Mouse (Mus musculus): ENCODE measurements around the gene Prkrip1.

Gene Prkrip1

DNA sequence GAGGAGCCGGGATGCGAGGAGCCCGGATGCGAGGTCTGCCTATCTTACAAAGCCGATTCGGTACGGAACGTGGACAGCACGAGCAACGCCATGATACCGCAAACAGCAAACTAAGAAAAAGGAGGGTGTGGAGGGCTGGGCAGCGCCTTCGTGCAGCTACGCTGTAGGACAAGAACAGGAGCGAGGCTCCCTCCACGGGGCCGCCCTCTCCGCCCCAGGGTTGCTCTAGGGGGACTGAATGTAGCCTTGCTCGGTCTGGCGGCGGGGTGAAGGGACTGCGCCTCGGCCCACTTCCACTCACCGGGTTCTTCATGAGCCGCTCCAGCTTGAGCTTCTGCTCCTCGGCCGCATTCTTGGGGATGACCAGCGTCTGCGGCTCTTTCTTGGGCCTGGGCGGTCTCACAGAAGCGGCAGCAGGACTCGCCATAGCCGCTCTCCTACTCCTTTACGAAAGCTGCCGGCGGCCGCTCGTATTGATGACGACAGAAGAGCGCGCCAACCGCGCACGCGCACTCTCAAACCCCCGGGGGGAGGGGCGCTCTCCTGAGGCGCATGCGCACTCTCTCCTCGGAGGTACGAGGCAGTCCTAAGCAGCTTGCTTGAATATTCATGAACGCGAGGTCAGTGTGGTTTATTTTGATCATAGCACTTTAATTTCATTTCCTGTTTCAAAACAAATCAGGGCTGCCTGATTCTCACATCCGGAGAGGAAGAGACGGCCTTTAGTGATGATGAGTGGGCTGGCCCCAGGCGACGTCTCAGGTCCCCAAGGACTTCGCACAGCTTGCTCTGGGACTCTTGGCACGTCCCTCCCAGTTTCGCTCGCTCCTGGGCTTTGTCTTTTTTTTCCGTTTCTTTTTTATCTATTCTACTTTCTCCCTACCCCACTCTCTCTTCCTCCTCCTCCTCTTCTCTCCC is at the start of gene Prkrip1:
TSS of gene Prkrip1 (minus strand) at position 490 of the 918 bp plus-strand sequence.
- peak; percentile 93 to 96 for DNase-seq (ENCODE audit: low spot score in 2 of 2)

DNA sequence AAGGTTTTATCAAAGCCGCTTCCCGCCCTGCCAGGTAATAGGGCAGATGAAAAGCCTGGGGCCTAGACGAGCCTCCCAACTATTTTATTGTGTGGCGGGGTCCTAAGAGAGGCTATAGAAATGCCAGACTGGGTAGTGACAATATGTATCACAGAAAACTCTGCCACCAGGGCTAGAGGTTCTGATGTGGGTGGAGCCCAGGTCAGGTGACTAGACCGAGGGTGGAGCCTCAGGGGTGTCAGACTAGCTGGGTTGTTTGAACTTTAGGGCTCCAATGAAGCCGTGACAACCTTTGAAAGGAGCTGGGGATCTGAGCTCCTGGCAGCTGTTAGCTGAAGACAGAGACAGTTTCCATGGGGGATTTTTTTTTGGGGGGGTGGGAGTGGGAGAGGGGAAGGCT is 49.7 kb upstream of the Prkrip1 start:
- DNase-seq (ENCODE audit: low spot score in 2 of 2) = no peak

DNA sequence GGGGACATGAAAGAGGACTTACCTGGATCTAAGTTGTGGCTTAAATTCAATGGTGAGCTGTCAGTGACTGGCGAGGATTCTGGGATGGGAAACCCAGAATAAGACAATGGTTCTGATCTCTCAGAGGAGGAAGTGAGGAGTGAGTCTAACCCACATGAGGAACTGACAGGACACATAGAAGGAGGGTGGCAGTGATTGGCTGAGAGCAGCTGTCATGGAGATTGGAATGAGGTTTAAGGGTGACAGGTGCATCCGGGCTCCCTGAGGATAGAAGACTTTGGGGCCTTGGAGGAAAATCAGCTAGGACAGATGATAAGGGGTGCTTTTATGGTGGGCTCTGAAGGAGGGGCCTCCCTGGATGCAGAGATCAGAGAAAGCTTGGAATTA is 47.7 kb upstream of the Prkrip1 start, which contains the start of gene Sh2b2:
TSS of gene Sh2b2 (minus strand) at position 105 of the 387 bp plus-strand sequence.
- peak in 1 of 2 experiments; percentile 25 for DNase-seq (ENCODE audit: low spot score in 2 of 2)

DNA sequence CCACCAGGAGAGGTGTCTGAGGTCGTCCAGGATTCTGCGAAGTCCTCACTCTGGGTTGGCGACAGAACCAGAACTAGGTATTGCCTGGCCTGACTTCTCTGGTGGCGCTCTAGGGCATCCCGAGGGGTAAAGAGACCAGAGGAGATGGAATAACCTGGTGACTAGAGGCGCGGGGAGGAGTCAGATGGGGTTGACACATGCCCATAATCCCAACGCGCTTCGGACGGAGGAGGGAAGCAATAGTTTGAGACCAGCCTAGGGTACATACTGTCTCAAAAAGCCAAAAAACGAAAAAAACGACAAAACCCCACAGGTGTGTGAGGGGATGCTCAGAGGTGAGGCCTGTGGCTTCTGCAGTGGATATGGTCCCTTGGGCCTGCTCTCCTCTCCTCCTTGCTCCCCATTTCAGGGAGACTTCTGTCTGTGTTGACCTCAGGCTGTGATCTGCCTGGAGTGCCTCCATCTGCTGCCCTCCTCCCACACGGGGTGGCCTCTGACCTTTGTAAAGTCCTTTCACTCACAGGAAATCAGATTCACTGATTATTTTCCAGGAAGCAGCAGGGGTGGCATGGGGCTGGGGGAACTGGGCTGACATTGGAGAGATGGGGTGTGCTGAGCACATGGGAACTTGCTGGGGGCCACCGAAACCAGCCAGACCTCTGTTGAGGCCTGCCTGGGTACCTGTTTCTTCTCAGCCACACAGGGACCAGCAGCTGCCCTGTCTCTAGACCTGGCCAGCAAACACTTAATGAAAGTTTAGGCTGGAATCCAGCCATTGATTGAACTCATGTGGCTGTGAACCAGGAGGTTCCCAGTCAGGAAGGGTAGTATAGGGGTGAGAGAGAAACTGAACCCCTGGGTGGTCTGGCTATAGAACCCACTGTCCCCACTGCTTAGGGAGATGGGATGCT is 47.0 kb upstream of the Prkrip1 start:
- no peak for DNase-seq (ENCODE audit: low spot score in 2 of 2)

DNA sequence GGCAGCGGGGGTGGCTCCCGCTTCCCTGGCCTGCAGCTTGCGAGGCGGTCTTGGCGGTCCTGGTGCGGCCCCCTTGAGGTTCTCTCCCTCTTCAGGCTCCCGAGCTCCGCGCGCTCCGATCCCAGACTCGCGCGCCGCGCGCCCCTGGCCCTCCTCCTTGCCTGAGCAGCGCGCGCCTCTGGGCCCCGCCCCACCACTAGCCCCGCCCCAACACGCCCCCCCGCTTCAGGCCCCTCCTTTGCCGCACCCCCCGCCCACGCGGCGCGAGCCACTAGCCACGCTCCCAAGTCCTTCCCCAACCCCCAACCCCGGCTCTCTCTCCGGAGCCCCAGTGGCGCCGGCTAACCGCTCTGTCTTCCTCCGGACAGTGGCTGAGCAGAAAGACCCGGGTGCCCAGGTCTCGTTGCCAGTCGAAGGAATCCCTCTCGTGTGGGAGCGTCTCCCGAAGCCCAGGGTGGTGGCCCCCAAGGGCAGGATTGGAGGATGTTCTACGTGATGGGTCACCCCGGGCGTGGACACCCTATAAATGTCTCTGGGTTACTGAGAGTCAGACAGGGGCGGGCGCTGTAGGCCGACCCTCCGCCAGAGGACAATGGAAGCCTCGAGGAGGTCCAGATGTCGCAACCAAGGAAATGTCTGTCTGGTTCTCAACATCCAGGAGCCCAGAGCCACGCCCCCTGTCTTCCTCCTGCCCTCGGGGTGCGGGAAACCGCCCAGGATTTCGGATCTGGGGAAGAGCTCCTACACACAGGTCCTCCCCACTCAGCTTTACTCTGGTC is 46.2 kb upstream of the Prkrip1 start:
- peak; percentile 74 to 76 for DNase-seq (ENCODE audit: low spot score in 2 of 2)

DNA sequence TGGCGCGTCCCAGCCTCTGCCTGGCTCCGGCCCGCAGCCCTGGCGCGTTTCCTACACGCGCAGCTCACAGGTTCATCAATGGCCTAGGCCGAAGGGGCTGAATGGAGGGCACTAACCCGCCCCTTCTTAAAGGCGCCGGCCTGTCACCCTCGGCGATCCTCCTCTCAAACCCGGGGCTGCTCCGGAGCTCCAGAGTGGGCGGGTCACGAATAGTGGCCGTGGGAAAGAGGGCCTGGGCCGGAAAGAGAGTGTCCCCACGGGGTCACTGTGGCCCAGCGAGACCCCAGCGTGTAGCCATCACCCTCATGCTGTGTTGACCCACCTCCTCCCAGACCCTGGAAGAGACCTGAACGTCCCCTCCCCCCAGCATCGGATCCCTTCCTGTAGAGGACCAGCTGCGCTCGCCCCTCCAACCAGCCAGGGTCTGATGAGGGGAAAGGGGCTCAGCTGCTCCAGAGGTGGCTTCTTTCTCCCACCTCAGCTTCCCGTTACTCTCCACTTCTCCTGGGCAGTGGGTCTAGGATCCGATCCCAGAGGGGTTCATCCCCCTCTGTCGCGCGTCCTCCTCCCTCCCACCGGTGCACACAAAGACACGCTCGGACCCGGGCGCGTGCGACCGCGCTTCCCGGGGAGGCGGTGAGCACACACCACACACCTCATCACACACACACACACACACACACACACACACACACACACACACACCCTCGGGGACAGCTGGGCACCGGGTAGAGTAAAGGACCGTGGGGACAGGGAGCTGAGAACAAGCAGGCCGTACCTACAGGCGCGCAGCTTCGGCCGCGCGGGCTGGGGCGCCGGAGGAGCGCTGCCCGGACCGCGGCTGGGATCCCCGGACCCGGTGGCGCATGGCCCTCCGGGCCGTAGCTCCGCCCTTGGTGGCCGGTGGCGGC is 45.3 kb upstream of the Prkrip1 start:
- no peak for DNase-seq (ENCODE audit: low spot score in 2 of 2)

DNA sequence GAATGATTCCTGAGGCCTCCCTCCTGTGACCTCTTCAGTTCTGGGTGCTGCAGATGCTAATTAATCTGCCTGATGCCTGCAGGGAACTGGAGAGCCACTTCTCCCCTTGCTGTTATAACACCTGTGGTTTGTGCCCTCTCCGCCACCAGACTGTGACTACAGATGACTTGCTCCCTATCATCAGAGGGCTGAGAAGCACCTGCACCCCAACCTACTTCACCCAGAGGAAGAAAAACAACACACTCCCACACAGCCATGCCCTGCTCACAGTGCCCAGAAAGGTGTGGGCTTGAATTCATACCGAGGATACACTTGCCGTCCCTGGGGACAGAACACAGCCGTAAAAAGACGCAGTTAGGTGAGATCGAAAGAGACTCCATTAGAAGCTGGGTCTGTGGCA is 42.4 kb upstream of the Prkrip1 start:
- no peak for DNase-seq (ENCODE audit: low spot score in 2 of 2)

DNA sequence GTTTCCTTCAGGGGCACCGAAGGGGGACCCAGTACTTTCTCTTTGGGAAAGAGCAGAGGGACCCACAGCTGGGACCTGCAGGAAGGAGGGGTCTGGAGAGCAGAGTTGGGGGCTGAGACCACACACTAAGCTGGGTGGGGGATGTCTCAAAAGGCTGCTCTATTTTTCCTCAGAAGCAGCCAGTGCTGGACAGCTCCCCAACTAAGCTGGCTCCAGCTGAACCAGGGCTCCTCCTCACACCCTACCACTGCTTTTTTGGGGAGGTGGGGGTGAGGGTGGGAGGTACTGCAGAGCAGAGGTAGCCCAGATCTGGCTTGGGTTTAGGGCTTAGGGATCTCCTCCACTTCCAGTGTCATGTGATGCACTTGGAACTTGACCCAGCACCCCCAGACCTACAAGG is 41.6 kb upstream of the Prkrip1 start:
- no peak for DNase-seq (ENCODE audit: low spot score in 2 of 2)

DNA sequence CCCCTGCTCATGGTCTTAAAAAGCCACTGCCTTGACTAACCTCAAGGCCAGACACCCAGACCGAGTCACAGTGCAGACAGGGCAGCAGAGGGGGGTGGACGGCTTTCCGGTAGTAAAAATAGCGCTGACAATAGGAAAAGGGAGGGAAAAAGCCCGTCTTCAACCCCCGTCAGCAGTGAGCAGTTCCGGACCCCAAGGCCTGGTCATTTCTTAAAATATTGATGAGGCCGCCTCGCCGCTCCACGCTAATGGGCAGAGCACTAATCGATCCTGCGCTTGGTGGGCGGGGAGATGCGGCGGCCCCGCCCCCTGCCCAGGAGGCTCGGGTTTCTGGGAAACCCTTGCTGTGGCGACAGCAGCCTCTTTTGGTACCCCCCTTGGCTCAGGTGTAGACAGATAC is 38.8 kb upstream of the Prkrip1 start:
- DNase-seq (ENCODE audit: low spot score in 2 of 2) = no peak

DNA sequence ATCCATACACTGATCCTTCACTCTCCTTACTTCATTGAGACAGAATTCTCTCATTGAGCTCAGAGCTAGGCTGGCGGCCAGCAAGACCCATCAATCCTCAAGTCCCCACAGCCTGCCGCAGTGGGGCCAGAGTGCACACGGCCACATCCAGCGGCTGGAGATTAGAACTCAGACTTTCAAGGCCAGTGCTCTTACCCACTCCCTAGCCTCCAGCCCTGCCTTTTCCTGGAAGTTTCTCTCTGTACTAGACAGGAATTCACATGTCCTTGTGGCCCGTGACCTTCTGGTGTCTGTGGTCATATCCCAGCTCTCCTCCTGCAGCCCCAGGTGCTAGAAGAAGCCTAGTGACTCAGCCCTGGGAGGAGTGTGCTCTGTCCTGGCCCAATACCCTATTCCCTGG is 37.8 kb upstream of the Prkrip1 start:
- DNase-seq (ENCODE audit: low spot score in 2 of 2) = no peak

DNA sequence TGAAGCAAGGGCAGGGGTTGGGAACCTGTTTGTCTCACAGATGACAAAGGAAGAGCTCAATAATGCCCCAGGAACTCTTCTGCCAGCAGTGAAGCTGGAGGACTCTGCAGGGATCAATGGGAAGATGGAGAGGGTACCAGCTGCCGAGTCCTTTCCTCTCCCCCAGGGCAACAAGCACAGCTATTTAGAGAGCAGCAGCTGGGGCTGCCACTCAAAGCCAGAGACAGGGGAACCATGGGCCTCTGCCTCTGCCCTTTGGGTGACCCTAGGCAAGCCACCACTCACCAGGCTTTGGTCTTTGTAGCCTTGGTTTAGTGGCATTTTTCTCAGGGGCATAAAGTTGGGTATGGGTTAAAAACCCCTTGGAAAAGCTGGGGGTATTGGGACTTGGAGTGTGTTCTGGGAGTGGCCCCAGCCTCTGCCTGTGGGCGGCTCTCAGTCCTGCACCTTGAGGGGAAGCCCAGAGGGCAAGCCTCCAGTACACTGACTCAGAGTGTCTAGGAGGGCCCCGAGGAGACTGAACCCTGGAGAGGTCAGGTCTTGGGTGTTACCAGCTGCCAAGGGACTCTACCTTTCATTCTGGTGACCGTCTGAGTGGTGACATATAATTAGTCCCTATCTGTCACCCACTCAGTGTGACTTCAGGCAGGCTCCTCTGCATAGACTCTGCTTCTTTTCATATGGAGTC is 31.7 kb upstream of the Prkrip1 start:
- DNase-seq (ENCODE audit: low spot score in 2 of 2) = no peak

DNA sequence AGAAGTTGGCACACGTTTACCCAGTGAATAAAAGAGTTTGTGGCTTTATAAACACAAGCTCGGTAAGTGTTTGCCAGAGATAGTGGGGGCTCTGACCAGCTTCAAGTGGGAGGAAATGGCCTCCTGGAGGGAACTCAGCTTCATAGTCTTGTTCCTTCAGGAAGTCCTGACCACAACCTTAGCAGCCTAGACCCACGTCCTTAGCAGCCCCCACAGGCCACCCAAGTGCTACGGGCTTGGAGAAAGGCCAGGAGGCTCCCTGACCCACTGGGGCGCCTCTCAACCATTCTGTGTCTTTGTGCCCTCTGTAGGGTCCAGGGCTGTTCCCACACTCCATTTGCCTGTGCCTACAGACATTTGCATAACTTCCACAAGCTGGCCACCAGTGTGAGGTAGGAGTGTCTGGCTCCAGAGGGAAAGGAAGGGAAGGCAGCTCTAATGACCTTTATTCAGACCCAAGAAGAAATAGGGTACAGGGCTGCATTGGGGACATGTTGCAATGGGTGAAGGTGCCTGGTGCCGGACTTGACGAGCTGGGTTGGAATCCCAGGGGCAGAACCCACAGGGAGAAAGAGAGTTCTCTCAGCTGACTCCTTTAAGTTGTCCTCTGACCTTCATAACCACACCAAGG is 27.6 kb upstream of the Prkrip1 start:
- DNase-seq (ENCODE audit: low spot score in 2 of 2) = no peak

DNA sequence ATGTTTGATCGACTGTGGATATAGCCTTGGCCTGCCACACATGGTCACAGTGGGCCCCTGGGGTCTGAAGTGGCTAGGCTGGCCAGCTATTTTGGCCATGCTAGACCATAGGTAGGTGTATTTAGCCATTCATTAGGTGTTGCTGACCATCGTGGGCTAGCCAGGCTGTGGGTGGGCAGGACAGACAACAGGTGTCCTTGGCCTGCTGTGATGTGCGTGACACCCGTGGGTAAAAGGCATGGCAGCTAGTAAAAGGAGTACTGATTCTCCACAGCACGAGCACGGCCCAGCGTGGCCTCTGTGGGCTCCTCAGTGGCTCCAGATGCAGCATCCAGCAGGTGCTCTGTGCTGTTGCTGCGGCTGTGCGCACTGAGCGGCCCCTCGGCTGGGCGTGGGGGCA is 19.8 kb upstream of the Prkrip1 start:
- DNase-seq (ENCODE audit: low spot score in 2 of 2) = no peak

DNA sequence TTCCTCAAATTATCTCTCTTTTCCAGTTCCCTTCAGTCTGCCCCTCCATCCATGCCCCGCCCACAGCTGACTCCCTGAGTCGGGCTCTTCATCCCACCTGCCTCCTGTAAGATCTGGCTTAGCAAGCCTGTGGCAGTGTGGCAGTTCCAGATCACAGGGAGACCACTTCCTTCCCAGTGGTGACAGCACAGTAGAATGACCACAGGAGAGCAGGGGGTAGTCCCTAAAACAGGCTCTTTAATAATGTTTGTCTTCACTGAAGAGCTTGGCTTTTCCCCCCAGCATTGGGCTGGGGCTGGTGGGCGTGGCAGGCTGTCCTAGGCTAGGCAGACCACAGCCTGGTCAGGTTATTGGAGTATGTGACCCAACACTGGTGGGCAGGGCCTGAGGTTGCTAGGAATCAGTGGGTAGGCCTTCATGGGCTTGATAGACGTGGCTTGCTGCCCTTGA is 19.2 kb upstream of the Prkrip1 start:
- no peak for DNase-seq (ENCODE audit: low spot score in 2 of 2)

DNA sequence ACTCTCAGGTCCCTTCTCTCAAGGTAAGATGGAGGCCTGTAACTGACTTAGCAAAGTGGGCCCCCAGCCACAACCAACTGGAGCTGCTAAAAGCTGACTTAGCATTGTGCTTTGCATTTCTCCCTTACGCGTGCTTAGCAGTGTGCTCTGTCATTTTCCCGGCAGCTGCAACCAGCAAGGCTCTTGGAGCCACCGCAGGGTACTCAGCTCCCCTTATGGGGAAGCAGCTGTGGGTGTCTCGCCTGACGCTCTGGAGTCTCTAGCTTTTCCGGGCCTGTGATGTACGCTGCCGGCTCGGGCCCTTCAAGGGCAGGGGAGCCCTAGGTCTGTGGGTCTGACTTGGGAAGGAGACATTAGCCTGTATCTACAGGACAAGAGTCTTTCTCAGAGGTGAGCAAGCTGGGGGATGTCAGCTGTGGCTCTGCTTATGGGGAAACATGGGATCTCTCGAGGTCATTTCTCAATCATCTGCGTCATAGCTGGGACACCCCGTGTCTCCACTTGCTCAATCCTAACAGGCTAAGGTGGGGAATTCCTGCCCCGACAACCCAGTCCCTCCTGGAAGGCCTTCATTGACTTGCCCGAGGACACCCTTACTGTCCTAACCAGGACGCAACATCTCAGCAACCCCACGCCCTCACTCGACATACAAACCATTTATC is 18.4 kb upstream of the Prkrip1 start:
- no peak for DNase-seq (ENCODE audit: low spot score in 2 of 2)

DNA sequence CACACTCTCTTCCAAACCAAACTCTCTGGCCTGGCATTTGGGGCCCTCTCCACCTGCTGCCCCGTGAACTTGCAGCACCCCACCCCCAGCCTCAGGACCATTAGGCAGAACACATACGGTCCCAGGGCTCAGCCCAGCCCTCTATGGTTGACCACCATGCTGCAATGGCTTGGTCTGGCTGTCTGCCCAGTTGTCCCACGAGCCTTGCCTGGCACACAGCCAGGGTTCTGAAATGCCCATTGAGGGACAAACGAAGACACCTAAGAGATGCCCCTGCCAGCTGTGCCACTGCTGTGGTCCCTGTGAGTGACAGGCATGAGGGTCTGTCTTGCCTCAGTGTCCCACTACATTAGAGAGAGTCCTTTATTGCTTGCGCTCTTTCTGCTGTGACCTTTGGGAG is 17.2 kb upstream of the Prkrip1 start:
- DNase-seq (ENCODE audit: low spot score in 2 of 2) = no peak

DNA sequence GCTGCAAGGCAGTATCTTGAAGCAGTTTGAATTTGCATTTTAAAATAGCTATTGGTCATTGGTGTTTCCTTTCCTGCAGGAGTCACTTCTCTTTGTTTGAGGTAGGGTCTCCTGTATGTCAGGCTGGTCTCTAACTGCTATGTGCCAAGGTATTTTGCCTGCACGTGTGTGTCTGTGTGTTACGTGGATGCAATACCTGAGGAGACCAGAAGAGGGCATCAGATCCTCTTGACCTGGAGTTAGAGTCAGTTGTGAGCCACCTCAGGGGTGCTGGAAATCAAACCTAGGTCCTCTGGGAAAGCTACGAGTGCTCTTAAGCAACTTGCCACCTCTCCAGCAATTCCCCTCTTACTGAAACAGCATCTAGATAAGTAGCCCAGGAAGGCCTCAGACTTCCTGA is 16.4 kb upstream of the Prkrip1 start:
- no peak for DNase-seq (ENCODE audit: low spot score in 2 of 2)

DNA sequence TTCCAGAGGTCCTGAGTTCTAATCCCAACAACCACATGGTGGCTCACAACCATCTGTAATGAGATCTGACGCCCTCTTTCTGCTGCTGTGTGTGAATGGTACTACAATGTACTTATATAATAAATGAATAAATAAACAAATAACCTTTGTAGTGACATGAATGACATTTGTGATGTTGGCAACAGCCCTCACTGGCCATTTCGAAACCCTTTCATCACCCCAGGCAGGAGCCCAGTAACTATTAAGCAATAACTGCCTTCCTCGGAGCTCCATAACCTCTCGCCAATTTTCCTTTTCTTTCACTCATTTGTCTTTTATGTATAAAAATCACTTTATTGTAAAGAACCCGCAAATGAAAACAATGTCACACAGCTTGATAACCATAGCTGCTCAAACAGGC is 15.0 kb upstream of the Prkrip1 start:
- no peak for DNase-seq (ENCODE audit: low spot score in 2 of 2)

DNA sequence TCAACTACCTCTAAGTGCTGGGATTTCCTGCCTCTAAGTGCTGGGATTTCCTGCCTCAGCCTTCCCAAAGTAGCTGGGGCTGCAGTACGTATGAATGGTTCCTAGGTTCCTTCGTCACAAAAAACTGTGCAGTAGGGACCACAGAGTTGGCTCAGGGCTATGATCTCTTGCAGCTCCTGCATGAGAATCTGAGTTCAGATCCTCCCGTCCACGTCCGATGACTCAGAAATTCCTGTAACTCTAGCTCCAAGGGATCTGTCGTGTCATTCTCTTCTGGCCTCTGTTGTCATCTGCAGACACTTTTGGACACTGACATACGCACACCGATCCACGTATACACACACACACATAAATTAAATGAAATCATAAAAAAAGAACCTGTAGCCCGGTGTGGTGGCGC is 14.0 kb upstream of the Prkrip1 start:
- DNase-seq (ENCODE audit: low spot score in 2 of 2) = no peak

All from heart, adult 9 months (tissue).